Mouse (Mus musculus): ENCODE measurements at regions not wholly inside any gene's neighbourhood (a gene's known extent, or its start where the extent isn't known, plus 50 kb on each side); places are given as distances from the start of the nearest gene placed in this dataset.
A peak's percentile ranks its signal among the peaks of the same experiment; 100 is the strongest.

DNA sequence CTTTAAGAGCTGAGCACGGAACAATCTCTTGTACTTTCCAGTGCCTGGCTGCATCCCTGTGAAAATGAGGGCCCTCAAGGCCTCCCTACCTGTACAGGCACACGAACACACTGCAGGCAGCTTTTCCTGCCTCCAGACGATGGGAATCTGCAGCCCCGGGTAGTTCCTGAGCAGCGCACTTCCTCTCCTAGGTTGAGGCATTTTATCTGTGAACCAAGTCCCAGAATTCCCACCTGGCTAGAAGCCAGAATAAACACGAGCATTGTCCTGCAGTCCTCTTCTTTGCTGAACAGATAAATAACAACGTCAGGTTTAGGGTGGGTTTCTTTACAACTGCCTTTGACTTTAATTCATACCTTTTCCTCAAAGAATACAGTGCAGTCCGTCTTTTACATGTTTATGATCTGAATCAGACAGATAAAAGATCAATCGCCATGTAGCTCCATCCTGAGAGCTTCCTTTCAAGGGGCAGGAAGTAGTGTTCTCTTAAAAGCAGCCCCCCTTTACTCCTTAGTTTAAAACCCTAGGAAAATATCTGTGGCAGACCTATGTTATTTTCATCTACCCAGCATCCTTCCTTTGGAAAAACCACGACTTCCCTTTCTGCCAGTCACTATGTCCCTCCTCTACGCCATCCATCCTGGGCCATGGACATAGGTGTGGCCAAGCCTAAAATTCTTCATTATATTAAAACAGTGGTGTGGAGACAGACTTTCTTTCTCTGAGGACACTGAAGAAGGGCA lies 75.3 kb upstream of the Bmp2k start (continued):
- TF ChIP-seq SMC3 (IDR thresholded peaks at IDR 0.05; ENCODE audit: low read depth, low read length) (0 out of 2 replicates have a peak, but pooled peaks have one; percentile 11), CHD1 (IDR thresholded peaks at IDR 0.05; ENCODE audit: low read depth, low read length) (peak; percentile 79; the same call in 1 of the 2 replicates), TCF12 (IDR thresholded peaks at IDR 0.05; ENCODE audit: low read depth, low read length) (peak; percentile 59), CTCF (IDR thresholded peaks at IDR 0.05 in 2 of 3, conservative IDR thresholded peaks at IDR 0.05 in 1 of 3; ENCODE audit: control insufficient read depth in 1 of 3, insufficient read depth in 1 of 3, low read depth in 2 of 3, low read length in 3 of 3, poor library complexity in 1 of 3, severe bottlenecking in 1 of 3) (no peak), RCOR1 (IDR thresholded peaks at IDR 0.05; ENCODE audit: low read depth, low read length) (peak; percentile 53; the same call in 1 of the 2 replicates), TBP (IDR thresholded peaks at IDR 0.05; ENCODE audit: low read depth, low read length) (0 out of 2 replicates have a peak, but pooled peaks have one; percentile 49), USF2 (IDR thresholded peaks at IDR 0.05; ENCODE audit: borderline replicate concordance in 1 of 2, insufficient read depth in 1 of 2, low read depth in 1 of 2, low read length in 2 of 2) (no peak)

DNA sequence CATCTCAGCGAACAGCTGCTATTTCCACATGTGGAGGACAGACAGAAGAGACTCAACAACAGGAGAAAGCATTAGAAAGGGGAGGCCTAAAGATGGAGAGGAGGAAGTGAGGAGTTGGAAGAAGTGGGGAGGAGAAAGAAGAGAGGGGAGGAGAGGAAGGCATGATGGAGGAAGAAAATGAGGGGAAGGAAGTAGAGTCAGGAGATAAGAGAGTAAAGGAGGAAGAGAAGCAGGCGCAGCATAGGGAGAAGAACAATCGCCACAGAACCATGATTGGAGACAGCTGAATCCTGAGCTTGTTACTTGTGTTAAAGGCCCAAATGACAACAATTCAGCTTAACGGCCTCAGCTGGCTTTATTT lies 74.8 kb upstream of the Bmp2k start:
- peak overlapping the region; percentile 50 to 56 for H3K4me3 ChIP-seq (ENCODE audit: control insufficient read depth in 1 of 2, insufficient read depth in 1 of 2, low read depth in 2 of 2, low read length in 2 of 2)
- H3K4me1 ChIP-seq (ENCODE audit: control insufficient read depth in 1 of 2, insufficient read depth in 2 of 2, low read length in 2 of 2), result peaks cover 43 to 57% of the 10 kb centered on the region in 2 experiments
- H3K36me3 ChIP-seq (ENCODE audit: control insufficient read depth in 1 of 2, insufficient read depth in 2 of 2, low read length in 2 of 2), result peaks cover 0 to 65% of the 10 kb centered on the region in 2 experiments; a peak in 2 of 4 replicates
- DNase-seq (ENCODE audit: low read depth, low spot score), result peak; percentile 81
- H3K9me3 ChIP-seq (replicated peaks; ENCODE audit: insufficient read depth, low read length), result no peaks in the 10 kb centered on the region
- H3K27me3 ChIP-seq (ENCODE audit: control insufficient read depth in 1 of 2, insufficient read depth in 2 of 2, low read length in 2 of 2), result no peaks in the 10 kb centered on the region
- peak overlapping the region; percentile 97 for H3K27ac ChIP-seq (ENCODE audit: control insufficient read depth, low read depth, low read length)
- H3K9ac ChIP-seq (ENCODE audit: control insufficient read depth, low read depth, low read length, poor library complexity, severe bottlenecking), result peak overlapping the region; percentile 67
- no peaks in the 10 kb centered on the region; the same call in none of the 2 replicates for H3K79me2 ChIP-seq (ENCODE audit: control insufficient read depth, insufficient read depth, low read length, poor library complexity)
- TF ChIP-seq POLR2AphosphoS5 (IDR thresholded peaks at IDR 0.05; ENCODE audit: borderline replicate concordance, low read depth, low read length) (no peak), CHD1 (IDR thresholded peaks at IDR 0.05; ENCODE audit: low read depth, low read length) (no peak; the same call in 1 of the 2 replicates), SMC3 (IDR thresholded peaks at IDR 0.05; ENCODE audit: low read depth, low read length) (no peak), EP300 (IDR thresholded peaks at IDR 0.05; ENCODE audit: low read depth in 1 of 2, low read length in 2 of 2) (peak in 1 of 2 experiments; percentile 12; a peak in 1 of 4 replicates), GABPA (IDR thresholded peaks at IDR 0.05; ENCODE audit: low read depth, low read length) (no peak), MAX (IDR thresholded peaks at IDR 0.05; ENCODE audit: low read length) (no peak), ZNF384 (IDR thresholded peaks at IDR 0.05; ENCODE audit: low read depth, low read length) (no peak), UBTF (IDR thresholded peaks at IDR 0.05; ENCODE audit: borderline replicate concordance, insufficient read depth, low read depth, low read length) (no peak), NELFE (IDR thresholded peaks at IDR 0.05; ENCODE audit: low read depth, low read length) (peak; percentile 33; the same call in 1 of the 2 replicates), ZC3H11A (IDR thresholded peaks at IDR 0.05; ENCODE audit: low read depth, low read length) (no peak), RAD21 (IDR thresholded peaks at IDR 0.05; ENCODE audit: low read depth, low read length) (no peak), TCF12 (IDR thresholded peaks at IDR 0.05; ENCODE audit: low read depth, low read length) (peak; percentile 31; the same call in 1 of the 2 replicates), USF2 (IDR thresholded peaks at IDR 0.05; ENCODE audit: borderline replicate concordance in 1 of 2, insufficient read depth in 1 of 2, low read depth in 1 of 2, low read length in 2 of 2) (no peak), MYB (IDR thresholded peaks at IDR 0.05; ENCODE audit: low read depth, low read length) (no peak), MXI1 (IDR thresholded peaks at IDR 0.05; ENCODE audit: low read depth, low read length) (no peak), MEF2A (IDR thresholded peaks at IDR 0.05; ENCODE audit: extremely low read depth, insufficient replicate concordance, low read depth, low read length, poor library complexity, severe bottlenecking) (no peak), HCFC1 (IDR thresholded peaks at IDR 0.05; ENCODE audit: low read depth, low read length) (peak; percentile 56; the same call in 1 of the 2 replicates), POLR2A (IDR thresholded peaks at IDR 0.05; ENCODE audit: control insufficient read depth in 1 of 2, insufficient read depth in 1 of 2, low read depth in 1 of 2, low read length in 2 of 2, poor library complexity in 1 of 2) (peak; percentile 18 to 63; a peak in 2 of 4 replicates), JUND (IDR thresholded peaks at IDR 0.05; ENCODE audit: low read depth, low read length) (no peak), TAL1 (IDR thresholded peaks at IDR 0.05; ENCODE audit: low read length) (no peak), KAT2A (conservative IDR thresholded peaks at IDR 0.05; ENCODE audit: low read depth, low read length) (no peak), NRF1 (IDR thresholded peaks at IDR 0.05; ENCODE audit: insufficient read depth, low read depth, low read length, poor library complexity, severe bottlenecking) (no peak), POLR2AphosphoS2 (IDR thresholded peaks at IDR 0.05; ENCODE audit: low read length) (no peak), E2F4 (IDR thresholded peaks at IDR 0.05; ENCODE audit: borderline replicate concordance, low read depth, low read length) (no peak), MAZ (IDR thresholded peaks at IDR 0.05; ENCODE audit: low read depth, low read length) (no peak), SIN3A (IDR thresholded peaks at IDR 0.05; ENCODE audit: low read length) (no peak), ETS1 (IDR thresholded peaks at IDR 0.05; ENCODE audit: low read depth, low read length) (no peak; the same call in none of the 2 replicates), CHD2 (IDR thresholded peaks at IDR 0.05; ENCODE audit: low read length) (no peak), ZMIZ1 (IDR thresholded peaks at IDR 0.05; ENCODE audit: low read depth, low read length) (no peak), TBP (IDR thresholded peaks at IDR 0.05; ENCODE audit: low read depth, low read length) (peak; percentile 83)
